Mouse (Mus musculus): Measurements from ENCODE around the gene Rnf17.

DNA sequence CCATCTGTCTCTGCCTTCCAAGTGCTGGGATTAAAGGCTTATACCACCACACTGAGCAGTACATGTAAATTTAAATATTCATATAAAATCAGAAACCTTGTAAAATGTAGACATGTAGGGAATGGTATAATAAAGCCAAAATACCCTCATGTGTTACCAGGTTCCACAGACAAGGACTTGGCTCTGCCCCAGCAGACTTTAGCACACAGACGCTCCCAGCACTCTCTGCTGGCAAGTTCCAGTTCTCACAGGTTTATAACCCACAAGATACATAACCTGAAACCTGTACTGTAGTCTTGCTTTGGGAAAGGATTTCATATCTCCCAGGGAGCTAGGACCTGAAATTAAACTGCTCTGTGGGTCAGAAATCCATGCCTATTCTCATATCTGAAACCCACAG lies 142.6 kb downstream of the Rnf17 start:
- TF ChIP-seq POLR2A (IDR thresholded peaks at IDR 0.05; ENCODE audit: borderline replicate concordance, insufficient read depth, low read length) (no peak), CTCF (IDR thresholded peaks at IDR 0.05; ENCODE audit: borderline replicate concordance, insufficient read depth, low read depth, low read length) (no peak)
